Mouse (Mus musculus): ENCODE results near the gene Sprr2f. TPM values are rescaled to one million over a fixed set of nuclear protein-coding genes. Genes with fewer than 3 reads are reported as not detected.

Sprr2f gene
- not detected for total RNA-seq (2023)

GRCm38 (mm10) chr3:92364887-92365286 lies at the start of gene Sprr2f:
Gene Sprr2f (plus strand): TSS chr3:92365187.

DNA sequence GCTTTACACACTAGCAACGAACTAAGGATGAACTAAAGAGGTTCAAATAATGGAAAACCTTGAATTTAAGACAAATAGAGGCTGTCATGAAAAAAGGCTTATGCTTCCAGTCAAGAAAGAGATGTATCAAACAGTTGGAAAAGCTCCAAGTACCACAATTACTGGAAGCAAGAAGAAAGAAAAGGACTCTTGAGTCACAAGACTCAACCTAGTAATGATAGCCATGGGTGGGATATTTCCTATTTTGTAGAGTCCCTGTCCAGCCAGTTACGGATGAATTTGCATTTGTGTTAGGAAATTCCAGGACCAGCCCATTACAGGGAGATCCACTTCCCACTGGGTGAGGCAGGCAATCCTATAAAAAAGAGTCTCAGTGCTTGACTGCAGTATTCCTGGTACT lies 48.7 kb upstream of the Sprr2f start, which contains the start of gene Sprr2b:
Gene Sprr2b (plus strand): TSS at position 301 of the 400 bp plus-strand sequence.

GRCm38 (mm10) chr3:92338840-92339239 lies 26.1 kb upstream of the Sprr2f start, which contains the start of gene Sprr2d:
Gene Sprr2d (plus strand): TSS chr3:92339140.

GRCm38 (mm10) chr3:92351843-92352242 lies 13.1 kb upstream of the Sprr2f start, which contains the start of gene Sprr2e:
Gene Sprr2e (plus strand): TSS chr3:92352143.

DNA sequence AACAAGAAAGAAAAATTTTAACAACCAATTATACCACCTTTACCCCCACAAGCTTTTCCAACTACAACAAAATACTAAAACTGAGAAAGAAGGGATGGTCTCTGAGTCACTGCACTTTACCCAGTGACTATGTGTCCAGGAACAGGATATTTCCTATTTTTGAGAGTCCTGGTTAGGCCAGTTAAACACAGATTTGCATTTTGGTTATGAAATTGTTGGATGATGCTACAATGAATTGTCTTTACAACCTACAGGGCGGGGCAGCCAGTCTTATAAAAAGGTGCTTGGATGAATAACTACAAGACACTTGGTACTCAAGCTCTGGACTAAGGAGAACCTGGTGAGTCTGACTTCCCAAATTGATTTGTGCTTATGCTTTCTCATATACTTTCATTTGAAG lies 20.4 kb downstream of the Sprr2f start, which contains the start of gene Sprr2h:
Gene Sprr2h (plus strand): TSS at position 301 of the 400 bp plus-strand sequence.

GRCm38 (mm10) chr3:92407691-92408090 lies 42.7 kb downstream of the Sprr2f start, which contains the start of gene Sprr2i:
Gene Sprr2i (plus strand): TSS chr3:92407991.

Other genes starting within 250 kb of the Sprr2f start
- gene Prr9, start 241.2 kb upstream of the Sprr2f start, total RNA-seq (2023), result not detected
- gene Lelp1, start 222.4 kb upstream of the Sprr2f start, total RNA-seq (2023), result not detected
- gene Sprr2a1, start 149.4 kb upstream of the Sprr2f start, total RNA-seq (2023), result not detected
- gene Sprr2a2, start 149.3 kb upstream of the Sprr2f start, total RNA-seq (2023), result not detected
- not detected for gene Sprr2a3, start 79.8 kb upstream of the Sprr2f start, total RNA-seq (2023)
- not detected for gene Sprr2b, start 48.6 kb upstream of the Sprr2f start, total RNA-seq (2023)
- gene Sprr2d, start 26.0 kb upstream of the Sprr2f start, total RNA-seq (2023), result not detected
- not detected for gene Sprr2e, start 13.0 kb upstream of the Sprr2f start, total RNA-seq (2023)
- not detected for gene Sprr2h, start 20.5 kb downstream of the Sprr2f start, total RNA-seq (2023)
- not detected for gene Sprr2i, start 42.8 kb downstream of the Sprr2f start, total RNA-seq (2023)
- gene Sprr2j-ps, start 52.9 kb downstream of the Sprr2f start, total RNA-seq (2023), result not detected
- gene Gm9774, start 64.2 kb downstream of the Sprr2f start, total RNA-seq (2023), result 1 to 10 TPM; 1.6 to 2.5 TPM
- gene Sprr2k, start 67.4 kb downstream of the Sprr2f start, total RNA-seq (2023), result not detected
- not detected for gene Sprr1b, start 73.6 kb downstream of the Sprr2f start, total RNA-seq (2023)
- gene Sprr3, start 93.5 kb downstream of the Sprr2f start, total RNA-seq (2023), result not detected
- not detected for gene Sprr1a, start 120.7 kb downstream of the Sprr2f start, total RNA-seq (2023)
- gene Sprr4, start 135.3 kb downstream of the Sprr2f start, total RNA-seq (2023), result not detected
- gene 2310046K23Rik, start 169.3 kb downstream of the Sprr2f start, total RNA-seq (2023), result not detected
- gene Ivl, start 208.5 kb downstream of the Sprr2f start, total RNA-seq (2023), result not detected
- gene Smcp, start 223.8 kb downstream of the Sprr2f start, total RNA-seq (2023), result not detected
- not detected for gene 2210017I01Rik, start 242.3 kb downstream of the Sprr2f start, total RNA-seq (2023)

All from B cell, adult 67 days (primary cell).